Mouse (Mus musculus) cerebellum, postnatal 10 days (tissue): ENCODE measurements around the gene 2810408A11Rik.

Experiments used
- DNase-seq, 2 experiments: peaks; one replicate each; pipeline ENCODE4 v3.0.0; 2021; ENCODE audit warnings: mixed read lengths in 2 of 2

The 2810408A11Rik gene

DNA sequence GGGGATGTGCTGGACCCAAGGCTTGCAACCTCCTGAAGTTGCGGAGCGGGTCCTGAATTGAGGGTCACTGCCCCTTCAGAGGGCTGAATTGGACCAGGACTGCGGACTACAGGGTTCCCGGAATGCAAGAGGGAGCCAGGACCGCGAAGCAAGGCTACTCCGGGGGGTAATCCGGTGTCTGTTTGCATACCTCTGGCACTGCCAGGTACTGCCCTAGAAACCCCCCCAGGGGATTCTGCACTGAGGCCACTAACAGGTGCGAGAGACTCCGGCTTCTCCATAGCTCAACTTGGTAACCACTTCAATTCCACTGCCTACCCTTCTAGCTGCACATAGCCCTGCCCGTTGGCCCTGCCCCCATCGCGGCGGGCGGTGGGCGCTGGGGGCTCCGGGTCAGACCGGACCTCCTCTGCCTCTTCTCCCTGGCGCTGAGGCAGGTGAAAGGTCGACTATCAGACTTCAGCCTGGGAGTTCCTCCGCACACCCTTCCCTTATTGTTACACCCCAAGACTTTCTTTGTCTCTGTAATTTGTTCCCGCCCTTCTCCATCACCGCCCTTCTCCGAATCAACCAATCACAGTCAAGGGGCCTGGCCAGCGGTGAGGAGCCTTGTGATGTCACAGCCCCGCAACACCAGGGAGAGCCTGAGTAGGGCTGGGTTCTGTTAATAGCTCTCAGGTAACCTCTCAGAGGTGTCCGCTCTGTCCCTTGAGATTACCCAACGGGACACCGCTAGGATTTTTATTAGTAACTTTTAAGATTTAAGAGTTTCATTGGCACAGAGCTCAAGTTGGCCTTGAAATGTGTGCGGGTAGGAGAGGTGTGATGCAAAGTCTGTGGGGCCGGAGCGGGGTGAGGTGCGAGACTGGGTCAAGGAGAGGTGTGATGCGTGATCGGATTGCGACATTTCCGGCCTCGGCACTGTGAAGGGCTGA is at the start of gene 2810408A11Rik, which contains the start of gene Neurl4:
TSS of gene 2810408A11Rik (minus strand) at position 517 of the 935 bp plus-strand sequence.
TSS of gene Neurl4 (plus strand) at position 602 of the 935 bp plus-strand sequence.
- peak; percentile 92 to 94 for DNase-seq

DNA sequence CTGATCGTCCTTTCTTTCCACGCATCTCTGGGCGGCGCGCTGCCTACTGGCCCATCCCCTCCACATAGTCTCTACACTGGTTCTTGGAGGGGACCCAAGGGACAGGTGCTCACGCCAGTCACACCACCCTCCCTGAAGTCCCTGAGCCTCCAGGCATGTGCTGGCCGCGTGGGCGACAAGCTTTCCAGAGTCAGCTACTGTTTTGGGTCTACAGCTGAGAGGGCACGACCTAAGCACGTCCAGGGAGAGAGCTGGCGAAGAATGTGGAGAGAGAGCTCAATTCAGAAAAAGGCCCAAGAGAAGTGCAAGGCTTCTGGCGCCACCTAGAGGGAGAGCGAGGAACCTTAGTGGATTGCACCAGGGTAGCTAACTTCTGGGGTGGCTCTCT is 48.0 kb upstream of the 2810408A11Rik start:
- peak; percentile 92 to 96 for DNase-seq

GRCm38 (mm10) chr11:69948066-69948762 is 47.4 kb upstream of the 2810408A11Rik start, which contains the start of gene Slc2a4:
Gene Slc2a4, minus strand, starts transcription at chr11:69948188.
- peak; percentile 94 to 96 for DNase-seq

- peak; percentile 58 to 62 for DNase-seq
These were observed 46.7 kb upstream of the 2810408A11Rik start for GRCm38 (mm10) chr11:69947337-69948065.

- DNase-seq = no peak
These were observed 45.5 kb upstream of the 2810408A11Rik start for GRCm38 (mm10) chr11:69945997-69946891.

DNA sequence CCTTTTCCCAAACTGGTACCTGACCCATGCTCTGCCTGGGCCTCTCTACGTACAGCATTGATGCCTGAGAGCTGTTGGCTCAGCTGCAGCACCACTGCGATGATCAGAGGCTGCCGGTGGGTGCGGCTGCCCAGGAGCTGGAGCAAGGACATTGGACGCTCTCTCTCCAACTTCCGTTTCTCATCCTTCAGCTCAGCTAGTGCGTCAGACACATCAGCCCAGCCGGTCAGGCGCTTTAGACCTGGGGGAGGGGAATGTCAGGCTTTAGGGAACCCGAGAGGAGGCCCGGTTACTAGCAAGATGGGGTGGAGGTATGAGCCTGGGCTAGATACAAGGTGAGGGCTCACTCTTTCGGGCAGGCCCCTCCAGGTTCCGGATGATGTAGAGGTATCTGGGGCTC is 44.4 kb upstream of the 2810408A11Rik start:
- no peak for DNase-seq

DNA sequence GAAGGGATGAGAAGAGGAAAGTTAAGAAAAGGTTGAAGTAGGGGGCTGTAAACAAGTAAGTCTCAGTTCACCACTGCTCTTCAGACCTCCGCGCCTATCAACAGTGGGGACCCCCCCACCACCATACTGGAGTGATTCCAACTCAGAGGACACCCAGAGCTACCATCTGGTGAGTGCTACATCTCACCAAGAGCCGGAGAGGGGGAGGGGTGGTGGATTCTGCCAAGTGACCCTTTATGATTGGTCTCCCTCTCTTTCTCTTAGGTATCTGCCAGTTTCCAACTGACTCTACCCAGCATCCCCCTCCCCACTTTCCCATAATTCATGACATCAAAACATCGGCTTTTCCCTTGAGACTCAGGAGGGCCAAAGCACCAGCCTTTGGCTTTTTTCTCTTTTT is 40.2 kb upstream of the 2810408A11Rik start:
- peak; percentile 89 to 91 for DNase-seq

DNA sequence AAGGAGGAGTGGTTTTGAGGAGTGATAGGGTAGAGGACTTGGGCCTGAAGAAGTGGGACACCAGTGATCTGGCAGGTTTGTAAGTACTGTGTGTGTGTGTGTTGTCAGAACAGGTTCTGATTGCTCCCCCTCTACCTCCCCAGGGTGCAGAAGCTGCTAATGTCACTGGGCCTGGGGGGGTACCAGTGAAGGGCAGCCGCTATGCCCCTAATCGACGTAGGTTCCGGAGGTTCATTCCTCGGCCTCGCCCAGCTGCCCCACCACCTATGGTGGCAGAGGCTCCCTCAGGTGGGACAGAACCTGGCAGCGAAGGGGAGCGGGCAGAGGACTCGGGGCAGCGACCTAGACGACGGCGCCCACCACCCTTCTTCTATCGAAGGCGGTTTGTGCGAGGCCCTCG is 38.9 kb upstream of the 2810408A11Rik start:
- DNase-seq = no peak

GRCm38 (mm10) chr11:69939181-69939580 is 38.4 kb upstream of the 2810408A11Rik start:
- no peak for DNase-seq

GRCm38 (mm10) chr11:69938401-69938979 is 37.7 kb upstream of the 2810408A11Rik start:
- DNase-seq = no peak

GRCm38 (mm10) chr11:69937834-69938233 is 37.0 kb upstream of the 2810408A11Rik start:
- no peak for DNase-seq

- DNase-seq = peak in 1 of 2 experiments; percentile 52
These were observed 36.6 kb upstream of the 2810408A11Rik start for GRCm38 (mm10) chr11:69937385-69937784.

DNA sequence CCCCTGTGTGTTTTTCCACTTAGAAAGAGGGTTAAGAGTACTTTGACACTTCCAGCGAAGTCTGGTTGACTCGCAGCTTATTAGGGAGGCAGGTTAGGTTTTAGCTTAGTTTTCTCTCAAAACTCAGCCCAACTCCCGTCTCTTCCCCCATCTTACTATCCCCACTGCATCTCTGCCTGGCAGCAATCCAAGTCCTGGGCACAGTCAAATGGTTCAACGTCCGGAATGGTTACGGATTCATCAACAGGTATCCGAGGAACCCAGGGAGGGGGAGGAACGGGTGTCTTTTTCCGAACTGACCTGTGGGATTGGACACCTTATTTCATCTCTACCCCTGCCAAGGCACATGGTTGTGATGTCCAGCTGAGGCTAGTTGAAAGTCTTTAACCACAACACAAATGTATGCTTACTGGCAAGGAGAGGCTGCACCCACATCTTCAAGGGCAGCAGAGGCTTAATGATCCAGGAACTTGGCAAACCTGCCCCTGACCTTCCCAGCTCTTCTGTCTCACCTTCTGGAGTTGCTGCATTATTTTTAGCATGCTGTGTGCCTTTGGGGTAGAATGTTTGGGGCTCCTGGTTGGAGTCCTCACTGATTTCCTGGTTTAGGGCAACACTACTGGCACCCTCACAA is 36.0 kb upstream of the 2810408A11Rik start:
- peak; percentile 51 to 61 for DNase-seq

DNA sequence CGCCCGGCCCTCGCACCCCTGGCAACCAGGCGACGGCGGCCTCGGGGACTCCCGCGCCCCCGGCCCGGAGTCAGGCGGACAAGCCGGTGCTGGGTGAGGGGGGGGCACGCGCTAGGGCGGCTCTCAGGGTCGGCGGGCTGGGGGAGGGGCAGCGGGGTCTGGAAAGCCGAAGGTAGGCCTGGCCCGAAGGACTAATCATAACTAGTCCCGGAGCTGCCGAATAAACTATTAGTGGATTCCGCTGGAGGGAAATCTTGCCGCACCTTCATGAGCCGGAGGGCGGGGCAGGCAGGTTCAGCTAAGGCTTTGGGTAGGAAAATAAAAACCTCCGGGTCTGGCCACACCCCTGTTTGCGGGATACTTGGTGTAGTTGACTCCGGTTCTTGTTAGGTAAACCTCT is 35.4 kb upstream of the 2810408A11Rik start:
- peak; percentile 70 to 73 for DNase-seq

- DNase-seq = peak; percentile 99
These were observed 34.5 kb upstream of the 2810408A11Rik start, which contains the start of gene Ybx2 for GRCm38 (mm10) chr11:69935137-69935879. Gene Ybx2, plus strand, starts transcription at chr11:69935796.

DNA sequence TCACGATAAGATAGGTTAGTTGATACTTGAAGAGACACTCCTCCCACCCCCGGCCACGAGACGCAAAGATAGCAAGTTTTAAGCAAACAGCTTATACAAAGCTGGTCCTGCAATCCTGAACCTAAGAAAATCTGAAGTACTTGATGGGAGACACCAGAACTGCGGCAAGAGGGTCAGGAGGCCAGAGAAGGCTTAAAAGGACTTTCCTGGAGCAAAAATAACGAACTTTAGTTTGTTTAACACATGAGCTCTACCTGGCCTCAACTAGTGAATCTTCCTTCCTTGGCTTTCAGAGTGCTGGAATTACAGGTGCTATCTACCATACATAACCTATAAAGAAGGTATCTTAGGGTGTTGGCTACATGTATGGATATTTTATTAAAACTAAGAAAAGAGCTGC is 33.9 kb upstream of the 2810408A11Rik start:
- no peak for DNase-seq

- peak; percentile 98 to 99 for DNase-seq
These were observed 33.4 kb upstream of the 2810408A11Rik start for GRCm38 (mm10) chr11:69934169-69934568.

DNA sequence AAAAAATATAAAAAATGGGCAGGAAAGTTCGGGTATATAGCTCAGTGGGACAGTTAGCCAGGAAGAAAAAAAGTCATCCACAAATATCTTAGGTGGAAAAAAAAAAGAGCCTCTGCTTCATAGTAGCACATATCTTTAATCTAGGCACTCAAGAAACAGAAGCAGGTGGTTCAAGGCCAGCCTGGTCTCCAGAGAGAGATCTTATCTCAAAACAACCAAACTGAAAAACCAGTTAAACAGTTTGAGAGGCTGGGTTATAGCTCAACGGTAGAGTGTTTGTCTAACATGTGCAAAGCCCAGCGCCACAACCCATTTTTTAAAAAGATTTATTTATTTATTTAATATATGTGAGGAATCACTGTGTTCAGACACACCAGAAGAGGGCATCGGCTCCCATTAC is 32.3 kb upstream of the 2810408A11Rik start:
- no peak for DNase-seq

- DNase-seq = no peak
These were observed 31.5 kb upstream of the 2810408A11Rik start for GRCm38 (mm10) chr11:69932254-69932653.

GRCm38 (mm10) chr11:69931769-69932168 is 31.0 kb upstream of the 2810408A11Rik start:
- no peak for DNase-seq
